Mouse (Mus musculus) heart, adult 2 months (tissue): Measurements from ENCODE around the gene Slc27a5. TPM values are rescaled to one million over a fixed set of nuclear protein-coding genes. Genes with fewer than 3 reads are reported as not detected.

ENCODE experiments used
- DNase-seq, 2 experiments: peaks; one replicate each; pipeline ENCODE4 v3.0.0; 2021
- H3K27ac ChIP-seq: fragments of 200-600 bp; 2 replicates; pipeline ENCODE4 v1.8.1; 2022
- H3K27me3 ChIP-seq: fragments of 200-500 bp; 2 replicates; pipeline ENCODE4 v1.6.1; 2012; ENCODE audit warnings: mild to moderate bottlenecking, low read length, inconsistent platforms, mixed read lengths; ENCODE audit not compliant: control insufficient read depth, insufficient read depth
- H3K36me3 ChIP-seq: fragments of 200-500 bp; 2 replicates; pipeline ENCODE4 v1.6.1; 2012; ENCODE audit warnings: low read length, inconsistent platforms; ENCODE audit not compliant: control insufficient read depth, insufficient read depth
- H3K4me1 ChIP-seq: fragments of 200-500 bp; 2 replicates; pipeline ENCODE4 v1.6.1; 2011; ENCODE audit warnings: low read length; ENCODE audit not compliant: control insufficient read depth, insufficient read depth
- H3K4me3 ChIP-seq: fragments of 200-600 bp; 2 replicates; pipeline ENCODE4 v1.8.1; 2022
- H3K79me2 ChIP-seq: fragments of 200-500 bp; replicated peaks from 2 replicates; pipeline ENCODE4 v1.6.1; 2012; ENCODE audit warnings: mild to moderate bottlenecking, inconsistent platforms, low read length, moderate library complexity, mixed read lengths; ENCODE audit not compliant: control insufficient read depth, insufficient read depth
- H3K9ac ChIP-seq: fragments of 200-500 bp; 2 replicates; pipeline ENCODE4 v1.6.1; 2012; ENCODE audit warnings: low read depth, mild to moderate bottlenecking, control low read depth, inconsistent platforms, low read length, mixed read lengths
- CTCF ChIP-seq: fragments of 200-600 bp; IDR thresholded peaks from 2 replicates; pipeline ENCODE4 v1.8.1; 2022; ENCODE audit warnings: antibody characterized with exemption, mild to moderate bottlenecking, moderate library complexity
- EP300 ChIP-seq: fragments of 200-500 bp; IDR thresholded peaks from 2 replicates; pipeline ENCODE4 v1.6.1; 2011; ENCODE audit warnings: low read depth, low read length, control low read depth; ENCODE audit not compliant: insufficient read depth
- POLR2A ChIP-seq: fragments of 200-500 bp; IDR thresholded peaks from 2 replicates; pipeline ENCODE4 v1.6.1; 2011; ENCODE audit warnings: mild to moderate bottlenecking, low read depth, low read length, control low read depth; ENCODE audit not compliant: insufficient read depth
- WGBS: fragments of 180-500 bp; shearing (Covaris S2); methylation state at CpG from one replicate; pipeline ENCODE4 v1.1.7; 2018; 5-methylcytosine and 5-hydroxymethylcytosine counted together
- intact Hi-C: fragments of 180-260 bp; cut with DNase I; formaldehyde crosslinking; loops from one replicate; pipeline ENCODE4 v1.15.1; 2025
- polyA plus RNA-seq: library from polyadenylated mRNA; depleted of rRNA; stranded (reverse); fragments of >200 nt; gene quantifications from 2 replicates; pipeline ENCODE4 v1.2.3, GENCODE M21; 2012; rRNA removed
- total RNA-seq, 2 experiments: library from RNA; stranded (reverse); gene quantifications; 2 replicates each; pipeline ENCODE4 v1.2.3; 2021

Gene Slc27a5
- total and polyA plus RNA-seq, 3 experiments = 0.59 TPM; not detected in 2

DNA sequence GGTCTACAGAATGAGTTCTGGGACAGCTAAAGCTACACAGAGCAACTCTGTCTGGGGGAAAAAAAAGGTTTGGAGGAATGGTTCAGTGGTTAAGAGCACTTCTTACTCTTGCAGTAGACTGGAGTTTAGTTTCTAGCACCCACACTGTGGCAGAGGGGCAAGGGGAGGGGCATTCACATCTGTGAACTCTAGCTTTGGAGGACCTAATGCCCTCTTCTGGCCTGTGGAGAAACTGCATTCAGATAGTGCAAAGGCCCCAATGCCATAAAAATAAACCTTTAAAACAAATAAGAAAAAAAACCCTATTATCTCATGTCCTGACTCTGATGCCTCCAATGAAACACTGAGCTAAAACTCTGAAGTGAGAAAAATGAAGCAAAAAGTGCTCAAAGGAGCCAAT, 54.5 kb downstream of the Slc27a5 start:
- no peak overlapping the region for H3K27ac ChIP-seq
- no peaks in the 10 kb centered on the region for H3K4me1 ChIP-seq
- H3K4me3 ChIP-seq = no peak overlapping the region
- H3K79me2 ChIP-seq = no peaks in the 10 kb centered on the region
- TF ChIP-seq POLR2A = no peak
- peak; percentile 55 for TF ChIP-seq CTCF
- intact Hi-C loops = no loop called here
- no peak for DNase-seq
- no peak overlapping the region for H3K9ac ChIP-seq
- H3K36me3 ChIP-seq = no peaks in the 10 kb centered on the region
- H3K27me3 ChIP-seq = no peaks in the 10 kb centered on the region

DNA sequence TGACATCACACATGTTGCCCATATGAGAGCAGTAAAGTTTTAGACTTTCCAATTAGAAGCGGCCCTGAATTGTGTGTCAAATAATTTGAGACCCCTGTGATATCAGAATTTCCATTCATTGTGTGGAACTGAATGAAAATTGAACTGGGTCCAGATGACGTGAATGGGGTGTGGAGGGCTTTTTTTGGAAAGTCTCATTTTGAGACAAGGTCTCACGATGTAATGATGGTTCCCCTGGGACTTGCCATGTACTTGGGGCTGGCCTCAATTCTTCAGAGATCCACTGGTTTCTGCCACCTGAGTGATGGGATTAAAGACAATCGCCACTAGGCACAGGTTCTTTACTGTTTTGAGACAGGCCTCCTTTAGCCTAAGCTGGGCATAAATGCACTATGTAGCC, 57.4 kb downstream of the Slc27a5 start:
- TF ChIP-seq CTCF (no peak), EP300 (no peak), POLR2A (no peak)

More for the DNA sequence above, 57.4 kb downstream of the Slc27a5 start:
- Histone ChIP-seq H3K27me3 (no peaks in the 10 kb centered on the region), H3K4me1 (no peaks in the 10 kb centered on the region), H3K4me3 (no peak overlapping the region), H3K79me2 (no peaks in the 10 kb centered on the region), H3K36me3 (no peaks in the 10 kb centered on the region), H3K9ac (no peak overlapping the region), H3K27ac (no peak overlapping the region)
- intact Hi-C loops = no loop called here
- WGBS = 66% methylated on average over 4 of the region's 4 CpGs
- no peak for DNase-seq

Other genes starting within 250 kb of the Slc27a5 start
- gene Zscan18, start 194.6 kb downstream of the Slc27a5 start, total RNA-seq = 1 to 10 TPM in 1 of 2 experiments, under 1 TPM in 1; 0.73 to 1.1 TPM
- gene Zscan18, start 194.6 kb downstream of the Slc27a5 start, polyA plus RNA-seq = 1.1 TPM in 2 replicates
- 1 to 10 TPM; 4.9 to 5.2 TPM for gene Zfp329, start 179.3 kb downstream of the Slc27a5 start, total RNA-seq
- 1.1 and 2.9 TPM in 2 replicates for gene Zfp329, start 179.3 kb downstream of the Slc27a5 start, polyA plus RNA-seq
- 10 to 100 TPM; 15.9 to 18.0 TPM for gene Zfp110, start 163.4 kb downstream of the Slc27a5 start, total RNA-seq
- 4.9 and 9.6 TPM in 2 replicates for gene Zfp110, start 163.4 kb downstream of the Slc27a5 start, polyA plus RNA-seq
- 1 to 10 TPM; 3.0 to 3.5 TPM for gene Zfp128, start 117.0 kb downstream of the Slc27a5 start, total RNA-seq
- 1.3 and 3.0 TPM in 2 replicates for gene Zfp128, start 117.0 kb downstream of the Slc27a5 start, polyA plus RNA-seq
- gene Zscan22, start 100.4 kb downstream of the Slc27a5 start, total RNA-seq = 1 to 10 TPM; 5.7 TPM
- 6.0 and 9.2 TPM in 2 replicates for gene Zscan22, start 100.4 kb downstream of the Slc27a5 start, polyA plus RNA-seq
- 100 to 1,000 TPM; 525 to 621 TPM for gene Rps5, start 75.9 kb downstream of the Slc27a5 start, total RNA-seq
- gene Rps5, start 75.9 kb downstream of the Slc27a5 start, polyA plus RNA-seq = 842 and 914 TPM in 2 replicates
- gene Rnf225, start 70.8 kb downstream of the Slc27a5 start, total RNA-seq = under 1 TPM; 0.18 to 0.23 TPM
- gene Rnf225, start 70.8 kb downstream of the Slc27a5 start, polyA plus RNA-seq = 0.12 and 0.14 TPM in 2 replicates
- 1 to 10 TPM; 2.6 to 3.6 TPM for gene Zfp324, start 32.4 kb downstream of the Slc27a5 start, total RNA-seq
- 2.3 and 2.9 TPM in 2 replicates for gene Zfp324, start 32.4 kb downstream of the Slc27a5 start, polyA plus RNA-seq
- 1 to 10 TPM; 2.2 to 2.9 TPM for gene Zfp446, start 20.3 kb downstream of the Slc27a5 start, total RNA-seq
- gene Zfp446, start 20.3 kb downstream of the Slc27a5 start, polyA plus RNA-seq = 4.2 and 6.4 TPM in 2 replicates
- 10 to 100 TPM; 83.8 to 86.0 TPM for gene Trim28, start 922 bp upstream of the Slc27a5 start, total RNA-seq
- 139 and 195 TPM in 2 replicates for gene Trim28, start 922 bp upstream of the Slc27a5 start, polyA plus RNA-seq
- gene Zbtb45, start 11.8 kb upstream of the Slc27a5 start, total RNA-seq = 1 to 10 TPM; 6.8 to 9.3 TPM
- gene Zbtb45, start 11.8 kb upstream of the Slc27a5 start, polyA plus RNA-seq = 8.6 and 14.1 TPM in 2 replicates
- gene Chmp2a, start 36.6 kb upstream of the Slc27a5 start, total RNA-seq = 100 to 1,000 TPM; 137 to 139 TPM
- gene Chmp2a, start 36.6 kb upstream of the Slc27a5 start, polyA plus RNA-seq = 66.1 and 99.2 TPM in 2 replicates
- gene Ube2m, start 40.1 kb upstream of the Slc27a5 start, total RNA-seq = 100 to 1,000 TPM; 169 to 201 TPM
- 242 and 328 TPM in 2 replicates for gene Ube2m, start 40.1 kb upstream of the Slc27a5 start, polyA plus RNA-seq
- under 1 TPM; 0.45 to 0.50 TPM for gene Mzf1, start 56.6 kb upstream of the Slc27a5 start, total RNA-seq
- 0.47 and 0.59 TPM in 2 replicates for gene Mzf1, start 56.6 kb upstream of the Slc27a5 start, polyA plus RNA-seq
- not detected for gene Vmn1r85, start 97.0 kb upstream of the Slc27a5 start, total RNA-seq
- not detected in 2 replicates for gene Vmn1r85, start 97.0 kb upstream of the Slc27a5 start, polyA plus RNA-seq
- gene Vmn1r86, start 121.7 kb upstream of the Slc27a5 start, total RNA-seq = not detected
- gene Vmn1r86, start 121.7 kb upstream of the Slc27a5 start, polyA plus RNA-seq = not detected in 2 replicates
- not detected for gene Vmn1r87, start 142.0 kb upstream of the Slc27a5 start, total RNA-seq
- gene Vmn1r87, start 142.0 kb upstream of the Slc27a5 start, polyA plus RNA-seq = not detected in 2 replicates
- gene Vmn1r88, start 161.4 kb upstream of the Slc27a5 start, total RNA-seq = under 1 TPM; 0.03 to 0.05 TPM
- gene Vmn1r88, start 161.4 kb upstream of the Slc27a5 start, polyA plus RNA-seq = not detected in 2 replicates
- not detected for gene Vmn1r89, start 214.8 kb upstream of the Slc27a5 start, total RNA-seq
- gene Vmn1r89, start 214.8 kb upstream of the Slc27a5 start, polyA plus RNA-seq = not detected in 2 replicates